Mouse (Mus musculus) liver (tissue): ENCODE results near the gene Olfr433.
"Not testable (repeated sequence)": the region's sequence is repeated elsewhere in the genome, so short reads cannot be mapped to it uniquely, and the experiment has no call there.

Experiments used
- DNase-seq: peaks from one replicate; pipeline ENCODE4 v3.0.0-alpha.2; 2020; ENCODE audit warnings: mixed read lengths

The Olfr433 gene

GRCm38 (mm10) chr1:174040523-174041177 lies at the start of gene Olfr433:
Gene Olfr433 (plus strand): TSS chr1:174040705.
- no peak for DNase-seq

GRCm38 (mm10) chr1:173995003-173995402 lies 45.5 kb upstream of the Olfr433 start:
- DNase-seq: no peak

GRCm38 (mm10) chr1:174004352-174005109 lies 36.0 kb upstream of the Olfr433 start:
- DNase-seq: not testable (repeated sequence)

GRCm38 (mm10) chr1:174007050-174007449 lies 33.5 kb upstream of the Olfr433 start:
- not testable (repeated sequence) for DNase-seq

- DNase-seq: no peak
Measured at GRCm38 (mm10) chr1:174031698-174032097, 8.8 kb upstream of the Olfr433 start, which contains the start of gene Ifi205. Gene Ifi205 (minus strand): TSS chr1:174031810.

GRCm38 (mm10) chr1:174035841-174036240 lies 4.7 kb upstream of the Olfr433 start:
- DNase-seq: no peak

- no peak for DNase-seq
Measured at GRCm38 (mm10) chr1:174038480-174038879, 2.0 kb upstream of the Olfr433 start.

- not testable (repeated sequence) for DNase-seq
Measured at GRCm38 (mm10) chr1:174042091-174042884, 1.8 kb downstream of the Olfr433 start.

GRCm38 (mm10) chr1:174044431-174044830 lies 3.9 kb downstream of the Olfr433 start:
- DNase-seq: no peak

- DNase-seq: not testable (repeated sequence)
Measured at GRCm38 (mm10) chr1:174048227-174048626, 7.7 kb downstream of the Olfr433 start.

GRCm38 (mm10) chr1:174048893-174049292 lies 8.4 kb downstream of the Olfr433 start, which contains the start of gene Olfr432:
Gene Olfr432 (plus strand): TSS chr1:174049205.
- DNase-seq: no peak

GRCm38 (mm10) chr1:174049357-174049756 lies 8.9 kb downstream of the Olfr433 start:
- not testable (repeated sequence) for DNase-seq

- DNase-seq: no peak
Measured at GRCm38 (mm10) chr1:174050532-174050931, 10.0 kb downstream of the Olfr433 start.

GRCm38 (mm10) chr1:174051515-174051914 lies 11.0 kb downstream of the Olfr433 start:
- no peak for DNase-seq

GRCm38 (mm10) chr1:174051931-174052536 lies 11.5 kb downstream of the Olfr433 start:
- DNase-seq: no peak

- no peak for DNase-seq
Measured at GRCm38 (mm10) chr1:174052981-174053380, 12.5 kb downstream of the Olfr433 start.

GRCm38 (mm10) chr1:174055248-174055647 lies 14.7 kb downstream of the Olfr433 start:
- DNase-seq: no peak

GRCm38 (mm10) chr1:174066305-174066704 lies 25.8 kb downstream of the Olfr433 start, which contains the start of gene Olfr430:
Gene Olfr430 (plus strand): TSS chr1:174066605.
- DNase-seq: no peak

- DNase-seq: no peak
Measured at GRCm38 (mm10) chr1:174084031-174084430, 43.5 kb downstream of the Olfr433 start, which contains the start of gene Olfr429. Gene Olfr429 (plus strand): TSS chr1:174084331.
